Mouse (Mus musculus): Measurements from ENCODE around the gene Tulp1. TPM values are rescaled to one million over a fixed set of nuclear protein-coding genes. Genes with fewer than 3 reads are reported as not detected.
"Not testable (repeated sequence)": the region's sequence is repeated elsewhere in the genome, so short reads cannot be mapped to it uniquely, and the experiment has no call there.

Gene Tulp1
- polyA plus RNA-seq, 1 experiment from 2014 or later = 3.9 TPM

GRCm38 (mm10) chr17:28330232-28330546, 34.8 kb downstream of the Tulp1 start:
- H3K27ac ChIP-seq (replicated peaks; ENCODE audit: low read depth, low read length) = peak overlapping the region; percentile 98; the same call in 1 of the 2 replicates
- H3K36me3 ChIP-seq (ENCODE audit: control insufficient read depth, insufficient read depth, low read length) = peaks cover 67% of the 10 kb centered on the region
- peak overlapping the region; percentile 85 for H3K4me2 ChIP-seq (ENCODE audit: low read depth, low read length)
- peak overlapping the region; percentile 98 for H3K9ac ChIP-seq (ENCODE audit: low read depth, low read length)
- peak overlapping the region; percentile 85 for H3K4me3 ChIP-seq (ENCODE audit: low read depth, low read length)
- no peaks in the 10 kb centered on the region for H3K9me3 ChIP-seq (ENCODE audit: control insufficient read depth, low read length)
- H3K4me1 ChIP-seq (ENCODE audit: control insufficient read depth, insufficient read depth, low read length) = peaks cover 26% of the 10 kb centered on the region
- H3K27me3 ChIP-seq (replicated peaks; ENCODE audit: control insufficient read depth, insufficient read depth, low read length) = no peaks in the 10 kb centered on the region
- no peak for ATAC-seq (ENCODE audit: low read depth)
- DNase-seq (ENCODE audit: low spot score) = no peak
- 22% methylated on average over 2 of the region's 2 CpGs for WGBS

DNA sequence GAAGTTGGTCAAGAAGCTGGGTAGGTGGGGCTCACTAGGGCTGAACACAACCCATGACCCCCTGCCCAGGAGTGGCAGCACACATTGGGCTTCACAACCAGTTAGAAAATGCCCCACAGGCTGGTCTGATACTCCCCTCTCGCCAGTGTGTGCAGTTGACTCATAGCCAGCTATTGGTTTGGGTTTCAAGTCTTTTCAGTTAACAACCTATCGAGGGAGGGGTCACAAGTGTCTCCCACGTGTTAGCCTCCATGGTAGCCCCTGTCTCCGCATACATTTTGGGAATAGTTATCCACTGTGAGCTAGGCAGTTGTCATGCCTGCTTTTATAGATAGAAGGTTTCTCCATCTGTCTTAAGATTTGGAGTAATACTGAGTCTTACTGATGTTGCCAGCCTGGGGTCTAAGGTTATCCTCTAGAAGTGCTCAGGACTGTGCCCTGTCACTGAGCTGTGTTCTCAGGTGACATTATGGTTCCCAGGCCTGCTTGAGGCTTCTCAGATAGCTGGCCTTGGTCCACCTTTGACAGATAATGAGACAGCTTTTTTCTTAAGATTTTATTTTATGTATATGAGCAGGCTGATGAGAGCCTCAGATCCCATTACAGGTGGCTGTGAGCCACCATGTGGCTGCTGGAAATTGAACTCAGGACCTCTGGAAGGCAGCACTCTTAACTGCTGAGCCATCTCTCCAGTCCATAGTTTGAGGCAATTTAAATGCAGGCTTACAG, 35.4 kb downstream of the Tulp1 start:
- WGBS = 4% methylated on average over 4 of the region's 4 CpGs
- Histone ChIP-seq H3K27me3 (replicated peaks; ENCODE audit: control insufficient read depth, insufficient read depth, low read length) (no peaks in the 10 kb centered on the region), H3K27ac (replicated peaks; ENCODE audit: low read depth, low read length) (peak overlapping the region; percentile 98), H3K9me3 (ENCODE audit: control insufficient read depth, low read length) (no peaks in the 10 kb centered on the region), H3K36me3 (ENCODE audit: control insufficient read depth, insufficient read depth, low read length) (peaks cover 64% of the 10 kb centered on the region), H3K9ac (ENCODE audit: low read depth, low read length) (peak overlapping the region; percentile 98), H3K4me1 (ENCODE audit: control insufficient read depth, insufficient read depth, low read length) (peaks cover 26% of the 10 kb centered on the region), H3K4me2 (ENCODE audit: low read depth, low read length) (peak overlapping the region; percentile 85), H3K4me3 (ENCODE audit: low read depth, low read length) (peak overlapping the region; percentile 85)
- DNase-seq (ENCODE audit: low spot score) (no peak), ATAC-seq (ENCODE audit: low read depth) (no peak)

GRCm38 (mm10) chr17:28328946-28329345, 36.1 kb downstream of the Tulp1 start:
- Histone ChIP-seq H3K9me3 (ENCODE audit: control insufficient read depth, low read length) (no peaks in the 10 kb centered on the region), H3K36me3 (ENCODE audit: control insufficient read depth, insufficient read depth, low read length) (peaks cover 64% of the 10 kb centered on the region), H3K27ac (replicated peaks; ENCODE audit: low read depth, low read length) (peak overlapping the region; percentile 98), H3K9ac (ENCODE audit: low read depth, low read length) (peak overlapping the region; percentile 98), H3K4me2 (ENCODE audit: low read depth, low read length) (peak overlapping the region; percentile 85), H3K4me1 (ENCODE audit: control insufficient read depth, insufficient read depth, low read length) (peaks cover 25% of the 10 kb centered on the region), H3K27me3 (replicated peaks; ENCODE audit: control insufficient read depth, insufficient read depth, low read length) (no peaks in the 10 kb centered on the region), H3K4me3 (ENCODE audit: low read depth, low read length) (peak overlapping the region; percentile 85)
- DNase-seq (ENCODE audit: low spot score) (no peak), ATAC-seq (ENCODE audit: low read depth) (no peak; the same call in 1 of the 2 replicates)
- 0% methylated on average over 16 of the region's 25 CpGs for WGBS

GRCm38 (mm10) chr17:28328366-28328928, 36.6 kb downstream of the Tulp1 start, which contains the start of gene Rpl10a:
Gene Rpl10a (plus strand): TSS chr17:28328471.
- Histone ChIP-seq H3K4me2 (ENCODE audit: low read depth, low read length) (peak within 1 kb of the TSS; percentile 85), H3K27me3 (replicated peaks; ENCODE audit: control insufficient read depth, insufficient read depth, low read length) (no peaks in the 10 kb centered on the region), H3K4me1 (ENCODE audit: control insufficient read depth, insufficient read depth, low read length) (peaks cover 20% of the 10 kb centered on the region), H3K9me3 (ENCODE audit: control insufficient read depth, low read length) (no peaks in the 10 kb centered on the region), H3K4me3 (ENCODE audit: low read depth, low read length) (peak within 1 kb of the TSS; percentile 85), H3K27ac (replicated peaks; ENCODE audit: low read depth, low read length) (peak within 1 kb of the TSS; percentile 98), H3K9ac (ENCODE audit: low read depth, low read length) (peak within 1 kb of the TSS; percentile 98), H3K36me3 (ENCODE audit: control insufficient read depth, insufficient read depth, low read length) (peaks cover 63% of the 10 kb centered on the region)
- DNase-seq (ENCODE audit: low spot score) (peak; percentile 97), ATAC-seq (ENCODE audit: low read depth) (peak; percentile 91)
- WGBS = 0% methylated on average over 20 of the region's 67 CpGs

DNA sequence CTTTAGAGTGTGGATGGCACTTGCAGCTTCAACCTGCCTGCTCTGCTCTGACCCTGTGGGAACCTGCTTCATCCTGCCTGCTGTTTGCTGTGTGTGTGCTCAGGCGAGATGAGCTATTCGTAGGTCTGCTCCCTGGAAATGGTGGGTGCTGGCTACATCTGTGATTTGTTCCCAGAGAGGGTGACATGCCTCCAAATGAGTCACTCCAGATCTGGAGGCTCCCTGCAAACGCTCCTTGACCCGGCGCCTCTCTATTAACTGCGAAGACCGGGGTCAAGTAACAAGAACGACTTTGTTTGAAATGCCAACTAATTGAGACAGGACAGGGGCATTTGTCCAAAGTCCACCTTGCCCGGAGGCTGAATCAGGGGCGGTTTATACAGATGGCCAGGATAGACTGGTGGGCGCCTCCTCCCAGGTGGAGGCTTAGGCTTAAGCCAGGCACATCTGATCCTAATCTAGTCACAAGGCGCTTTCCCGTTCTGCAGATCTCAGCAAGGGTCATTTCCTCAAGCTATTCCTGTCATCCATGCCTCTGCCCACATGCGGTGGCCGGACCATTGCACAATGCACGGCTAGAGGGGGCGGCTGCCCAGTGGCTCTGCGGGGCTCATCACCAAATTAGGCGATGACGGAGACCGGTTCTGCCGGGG, 37.2 kb downstream of the Tulp1 start:
- WGBS = 4% methylated on average over 22 of the region's 22 CpGs
- H3K9me3 ChIP-seq (ENCODE audit: control insufficient read depth, low read length) = no peaks in the 10 kb centered on the region
- peak overlapping the region; percentile 85 for H3K4me3 ChIP-seq (ENCODE audit: low read depth, low read length)
- peak overlapping the region; percentile 98 for H3K27ac ChIP-seq (replicated peaks; ENCODE audit: low read depth, low read length)
- no peaks in the 10 kb centered on the region for H3K27me3 ChIP-seq (replicated peaks; ENCODE audit: control insufficient read depth, insufficient read depth, low read length)
- peak overlapping the region; percentile 98 for H3K9ac ChIP-seq (ENCODE audit: low read depth, low read length)
- H3K4me1 ChIP-seq (ENCODE audit: control insufficient read depth, insufficient read depth, low read length) = peaks cover 16% of the 10 kb centered on the region
- peak overlapping the region; percentile 85 for H3K4me2 ChIP-seq (ENCODE audit: low read depth, low read length)
- DNase-seq (ENCODE audit: low spot score) = no peak
- ATAC-seq (ENCODE audit: low read depth) = peak; percentile 38
- H3K36me3 ChIP-seq (ENCODE audit: control insufficient read depth, insufficient read depth, low read length) = peaks cover 58% of the 10 kb centered on the region

GRCm38 (mm10) chr17:28326951-28327350, 38.1 kb downstream of the Tulp1 start:
- Histone ChIP-seq H3K4me1 (ENCODE audit: control insufficient read depth, insufficient read depth, low read length) (peaks cover 16% of the 10 kb centered on the region), H3K9me3 (ENCODE audit: control insufficient read depth, low read length) (no peaks in the 10 kb centered on the region), H3K36me3 (ENCODE audit: control insufficient read depth, insufficient read depth, low read length) (peaks cover 58% of the 10 kb centered on the region), H3K4me2 (ENCODE audit: low read depth, low read length) (no peak overlapping the region), H3K27me3 (replicated peaks; ENCODE audit: control insufficient read depth, insufficient read depth, low read length) (no peaks in the 10 kb centered on the region), H3K4me3 (ENCODE audit: low read depth, low read length) (no peak overlapping the region), H3K9ac (ENCODE audit: low read depth, low read length) (peak overlapping the region; percentile 98; the same call in 1 of the 2 replicates), H3K27ac (replicated peaks; ENCODE audit: low read depth, low read length) (no peak overlapping the region; the same call in 1 of the 2 replicates)
- ATAC-seq (ENCODE audit: low read depth) (no peak), DNase-seq (ENCODE audit: low spot score) (no peak)
- WGBS = 56% methylated on average over 3 of the region's 3 CpGs

GRCm38 (mm10) chr17:28325751-28326150, 39.3 kb downstream of the Tulp1 start:
- Histone ChIP-seq H3K27ac (replicated peaks; ENCODE audit: low read depth, low read length) (no peak overlapping the region), H3K27me3 (replicated peaks; ENCODE audit: control insufficient read depth, insufficient read depth, low read length) (no peaks in the 10 kb centered on the region), H3K4me2 (ENCODE audit: low read depth, low read length) (no peak overlapping the region), H3K36me3 (ENCODE audit: control insufficient read depth, insufficient read depth, low read length) (peaks cover 57% of the 10 kb centered on the region), H3K4me3 (ENCODE audit: low read depth, low read length) (no peak overlapping the region), H3K9ac (ENCODE audit: low read depth, low read length) (no peak overlapping the region), H3K9me3 (ENCODE audit: control insufficient read depth, low read length) (no peaks in the 10 kb centered on the region), H3K4me1 (ENCODE audit: control insufficient read depth, insufficient read depth, low read length) (peaks cover 16% of the 10 kb centered on the region)
- 85% methylated on average over 5 of the region's 8 CpGs for WGBS
- ATAC-seq (ENCODE audit: low read depth) (no peak), DNase-seq (ENCODE audit: low spot score) (no peak)

- peaks cover 53% of the 10 kb centered on the region for H3K36me3 ChIP-seq (ENCODE audit: control insufficient read depth, insufficient read depth, low read length)
- H3K9ac ChIP-seq (ENCODE audit: low read depth, low read length); H3K27ac ChIP-seq (replicated peaks; ENCODE audit: low read depth, low read length); H3K4me1 ChIP-seq (ENCODE audit: control insufficient read depth, insufficient read depth, low read length); H3K4me3 ChIP-seq (ENCODE audit: low read depth, low read length); H3K4me2 ChIP-seq (ENCODE audit: low read depth, low read length); H3K27me3 ChIP-seq (replicated peaks; ENCODE audit: control insufficient read depth, insufficient read depth, low read length); ATAC-seq (ENCODE audit: low read depth); H3K9me3 ChIP-seq (ENCODE audit: control insufficient read depth, low read length); DNase-seq (ENCODE audit: low spot score): not testable (repeated sequence)
- 92% methylated on average over 7 of the region's 7 CpGs for WGBS
Observed at GRCm38 (mm10) chr17:28324416-28324815, 40.6 kb downstream of the Tulp1 start.

All from embryonic facial prominence, embryonic 14.5 days (tissue).